Mouse (Mus musculus) lung, embryonic 14.5 days (tissue): ENCODE measurements at regions not wholly inside any gene's neighbourhood (a gene's known extent, or its start where the extent isn't known, plus 50 kb on each side); places are given as distances from the start of the nearest gene placed in this dataset.
A peak's percentile ranks its signal among the peaks of the same experiment; 100 is the strongest.

ENCODE experiments used
- ATAC-seq: fragments of 200-750 bp; cut with Nextera tagmentation; 2 replicates; pipeline ENCODE4 v1.8.0; 2017; ENCODE audit warnings: mild to moderate bottlenecking, moderate TSS enrichment, moderate library complexity; ENCODE audit not compliant: insufficient read depth
- DNase-seq: peaks from one replicate; pipeline ENCODE4 v3.0.0-alpha.2; 2015
- H3K27ac ChIP-seq: fragments of 300-500 bp; sonication (generic); 2 replicates; pipeline ENCODE4 v1.5.1; 2014; ENCODE audit warnings: low read depth, mild to moderate bottlenecking, moderate library complexity
- H3K27me3 ChIP-seq: fragments of 300-500 bp; sonication (generic); 2 replicates; pipeline ENCODE4 v1.6.1; 2014; ENCODE audit warnings: low read length, control low read depth; ENCODE audit not compliant: insufficient read depth
- H3K36me3 ChIP-seq: fragments of 300-500 bp; sonication (generic); 2 replicates; pipeline ENCODE4 v1.6.1; 2014; ENCODE audit warnings: control low read depth; ENCODE audit not compliant: insufficient read depth
- H3K4me1 ChIP-seq: fragments of 300-500 bp; sonication (generic); 2 replicates; pipeline ENCODE4 v1.6.1; 2014; ENCODE audit warnings: antibody characterized with exemption, control low read depth; ENCODE audit not compliant: insufficient read depth
- H3K4me2 ChIP-seq: fragments of 300-500 bp; sonication (generic); 2 replicates; pipeline ENCODE4 v1.6.1; 2014; ENCODE audit warnings: mild to moderate bottlenecking
- H3K4me3 ChIP-seq: fragments of 300-500 bp; sonication (generic); 2 replicates; pipeline ENCODE4 v1.5.1; 2014; ENCODE audit warnings: low read depth, low read length
- H3K9ac ChIP-seq: fragments of 300-500 bp; sonication (generic); 2 replicates; pipeline ENCODE4 v1.6.1; 2014
- H3K9me3 ChIP-seq: fragments of 300-500 bp; sonication (generic); 2 replicates; pipeline ENCODE4 v1.6.1; 2016; ENCODE audit warnings: low read depth, low read length, control low read depth
- CTCF ChIP-seq: IDR thresholded peaks from 2 replicates; pipeline ENCODE4 v1.5.1; 2016; ENCODE audit warnings: antibody characterized with exemption, low read depth
- WGBS: fragments of 180-500 bp; shearing (Covaris S2); extraction: QIAGEN DNeasy Blood & Tissue Kit; methylation state at CpG from one replicate; pipeline ENCODE4 v1.1.7; 2014; 5-methylcytosine and 5-hydroxymethylcytosine counted together

DNA sequence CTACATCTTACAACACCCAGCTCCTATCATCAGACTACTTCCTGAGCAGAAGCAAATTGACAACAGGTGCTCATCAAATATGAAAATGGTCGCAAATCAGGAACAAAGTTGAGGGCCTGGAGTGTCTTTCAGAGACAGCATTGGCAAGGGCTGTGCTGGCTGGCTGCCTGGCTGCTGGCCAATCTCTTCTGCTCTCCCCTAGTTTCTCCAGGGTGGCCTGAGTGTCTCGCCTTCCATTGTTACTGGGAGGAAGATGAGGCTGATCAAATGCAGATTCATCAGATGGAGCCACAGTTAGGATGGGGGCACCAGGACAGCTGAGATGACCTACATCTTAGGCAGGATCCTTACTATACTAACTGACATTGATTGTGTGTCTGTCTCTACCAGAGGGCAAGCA is 274.5 kb upstream of the Zfp507 start:
- H3K27me3 ChIP-seq, result no peaks in the 10 kb centered on the region
- ATAC-seq, result no peak
- no peak overlapping the region for H3K9ac ChIP-seq
- no peak for TF ChIP-seq CTCF
- peaks cover 33% of the 10 kb centered on the region for H3K4me1 ChIP-seq
- H3K9me3 ChIP-seq, result peaks cover 5% of the 10 kb centered on the region; the same call in 1 of the 2 replicates
- no peaks in the 10 kb centered on the region for H3K36me3 ChIP-seq
- peak; percentile 69 for DNase-seq
- 19% methylated on average over 2 of the region's 2 CpGs for WGBS
- no peak overlapping the region for H3K4me3 ChIP-seq
- H3K4me2 ChIP-seq, result no peak overlapping the region
- peak overlapping the region; percentile 86; the same call in 1 of the 2 replicates for H3K27ac ChIP-seq

DNA sequence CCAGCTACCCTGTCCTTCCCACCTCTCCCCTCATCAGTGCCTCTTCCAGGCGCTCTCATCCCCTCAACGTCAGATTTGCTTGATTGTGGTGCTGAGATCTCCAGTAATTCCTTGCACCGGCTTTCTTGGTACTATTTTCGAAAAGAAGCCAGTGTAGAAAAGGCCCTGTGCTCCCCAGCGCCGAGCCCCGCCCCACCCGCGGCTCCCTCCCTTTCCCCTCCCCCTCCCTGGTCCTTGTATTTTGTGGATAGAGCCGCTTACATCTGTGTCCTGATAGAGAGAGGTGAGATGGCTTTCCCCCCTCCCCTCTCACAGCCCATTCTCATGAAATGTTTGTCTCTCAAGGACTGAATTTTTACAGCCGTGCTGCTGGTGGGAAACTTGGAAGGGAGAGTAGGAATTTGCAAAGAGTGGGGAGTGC is 273.2 kb upstream of the Zfp507 start:
- 4% methylated on average over 11 of the region's 11 CpGs for WGBS
- peaks cover 36% of the 10 kb centered on the region for H3K4me1 ChIP-seq
- H3K27ac ChIP-seq, result peak overlapping the region; percentile 86
- H3K4me3 ChIP-seq, result no peak overlapping the region
- H3K9ac ChIP-seq, result no peak overlapping the region
- peak; percentile 68 for DNase-seq
- H3K36me3 ChIP-seq, result no peaks in the 10 kb centered on the region
- H3K4me2 ChIP-seq, result peak overlapping the region; percentile 37
- TF ChIP-seq CTCF, result no peak
- no peaks in the 10 kb centered on the region for H3K27me3 ChIP-seq
- peak; percentile 68 for ATAC-seq
- H3K9me3 ChIP-seq, result peaks cover 2% of the 10 kb centered on the region; the same call in 1 of the 2 replicates

DNA sequence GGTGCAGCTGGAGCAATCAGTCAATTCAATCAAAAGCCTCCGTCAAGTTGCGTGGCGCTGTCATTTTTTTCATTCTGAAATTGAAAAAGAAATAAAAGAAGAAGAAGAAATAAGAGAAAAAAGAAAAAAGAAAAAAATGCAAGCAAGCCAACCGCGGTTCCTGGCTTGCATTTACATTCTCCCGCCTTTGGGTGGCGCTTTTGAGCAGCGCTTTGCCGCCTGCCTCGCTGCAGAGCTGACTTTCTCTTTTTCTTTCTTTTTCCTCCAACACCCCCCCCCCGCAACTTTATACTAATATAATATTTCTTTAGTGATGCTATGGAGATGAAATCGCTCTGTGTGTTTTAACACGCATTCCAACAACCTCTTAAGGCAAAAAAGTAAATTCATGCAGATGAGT is 269.0 kb upstream of the Zfp507 start:
- Histone ChIP-seq H3K4me3 (peak overlapping the region; percentile 22), H3K4me2 (peak overlapping the region; percentile 58), H3K36me3 (no peaks in the 10 kb centered on the region), H3K4me1 (peaks cover 19% of the 10 kb centered on the region), H3K9me3 (no peaks in the 10 kb centered on the region), H3K27ac (no peak overlapping the region), H3K27me3 (no peaks in the 10 kb centered on the region), H3K9ac (peak overlapping the region; percentile 16; the same call in 1 of the 2 replicates)
- DNase-seq, result peak; percentile 86
- ATAC-seq, result no peak
- WGBS, result 6% methylated on average over 13 of the region's 13 CpGs
- peak; percentile 85 for TF ChIP-seq CTCF

DNA sequence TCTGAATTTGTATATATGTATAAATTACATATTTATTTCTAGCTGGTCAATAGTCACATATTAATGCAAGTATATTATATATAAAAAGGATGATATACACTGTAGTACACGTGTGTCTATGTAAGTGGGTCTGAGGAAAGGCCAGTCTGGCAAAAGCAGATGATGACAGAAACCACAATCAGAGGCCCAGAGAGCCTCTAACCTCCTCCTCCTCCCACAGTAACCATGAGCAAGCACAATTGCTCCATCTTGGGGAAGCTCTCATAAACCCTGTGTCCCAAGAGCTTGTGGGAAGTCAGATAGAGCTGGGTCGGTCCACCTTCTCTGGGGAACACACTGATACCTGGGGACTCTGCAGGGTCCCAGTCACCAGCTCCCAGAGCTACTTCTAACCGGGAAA is 263.9 kb upstream of the Zfp507 start:
- H3K36me3 ChIP-seq, result no peaks in the 10 kb centered on the region
- WGBS, result 66% methylated on average over 3 of the region's 3 CpGs
- no peak for ATAC-seq
- H3K4me1 ChIP-seq, result no peaks in the 10 kb centered on the region
- no peak overlapping the region for H3K4me2 ChIP-seq
- no peak overlapping the region for H3K9ac ChIP-seq
- TF ChIP-seq CTCF, result no peak
- H3K9me3 ChIP-seq, result no peaks in the 10 kb centered on the region
- H3K27me3 ChIP-seq, result no peaks in the 10 kb centered on the region
- no peak overlapping the region for H3K27ac ChIP-seq
- no peak for DNase-seq
- H3K4me3 ChIP-seq, result no peak overlapping the region

DNA sequence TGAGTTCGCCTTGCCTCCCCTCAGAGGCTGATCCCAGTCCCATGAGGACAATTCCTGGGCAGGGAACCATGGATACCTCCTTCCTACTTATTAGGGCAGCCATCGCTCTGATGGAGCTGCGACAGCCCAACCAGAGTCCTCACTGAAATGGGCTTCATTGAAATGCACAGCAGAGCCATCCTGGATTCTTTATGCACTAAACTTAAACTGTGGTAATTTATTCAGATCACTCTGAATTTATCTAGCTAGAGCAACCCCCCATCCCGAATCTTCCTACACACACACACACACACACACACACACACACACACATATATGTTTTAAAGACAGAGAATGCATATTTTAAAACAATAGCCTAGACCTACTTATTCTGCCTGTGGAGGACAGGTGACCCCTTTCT is 258.9 kb upstream of the Zfp507 start:
- TF ChIP-seq CTCF, result no peak
- ATAC-seq (no peak), DNase-seq (no peak)
- WGBS, result 87% methylated on average over 4 of the region's 4 CpGs
- H3K36me3 ChIP-seq, result no peaks in the 10 kb centered on the region
- H3K9me3 ChIP-seq, result no peaks in the 10 kb centered on the region
- no peaks in the 10 kb centered on the region for H3K27me3 ChIP-seq
- no peak overlapping the region for H3K27ac ChIP-seq
- no peak overlapping the region for H3K9ac ChIP-seq
- H3K4me1 ChIP-seq, result no peaks in the 10 kb centered on the region
- H3K4me3 ChIP-seq, result no peak overlapping the region
- H3K4me2 ChIP-seq, result no peak overlapping the region

DNA sequence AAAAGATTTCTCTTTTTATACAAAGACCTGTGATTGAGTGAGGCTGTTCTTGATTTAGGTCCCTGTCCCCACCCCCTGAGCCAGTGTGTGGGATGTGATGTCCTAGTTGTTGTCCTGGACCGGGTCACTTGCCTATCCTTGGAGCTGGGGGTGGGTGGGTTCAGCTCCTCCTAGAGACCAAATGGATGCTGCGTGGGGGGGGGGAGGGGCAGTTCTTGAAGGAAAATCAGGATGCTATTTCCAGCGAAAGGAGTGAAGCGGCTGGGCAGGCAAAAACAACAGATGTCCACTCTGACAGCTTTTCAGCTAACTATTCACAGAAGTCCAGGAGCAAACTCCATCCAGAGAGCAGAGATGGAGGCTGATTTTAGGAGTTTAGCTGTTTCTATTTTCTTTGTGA is 257.6 kb upstream of the Zfp507 start:
- H3K9ac ChIP-seq, result no peak overlapping the region
- ATAC-seq, result no peak
- H3K9me3 ChIP-seq, result no peaks in the 10 kb centered on the region
- no peak overlapping the region for H3K4me2 ChIP-seq
- H3K4me1 ChIP-seq, result no peaks in the 10 kb centered on the region
- WGBS, result 57% methylated on average over 4 of the region's 4 CpGs
- H3K27me3 ChIP-seq, result no peaks in the 10 kb centered on the region
- TF ChIP-seq CTCF, result no peak
- H3K27ac ChIP-seq, result no peak overlapping the region
- DNase-seq, result no peak
- H3K36me3 ChIP-seq, result no peaks in the 10 kb centered on the region
- H3K4me3 ChIP-seq, result no peak overlapping the region

DNA sequence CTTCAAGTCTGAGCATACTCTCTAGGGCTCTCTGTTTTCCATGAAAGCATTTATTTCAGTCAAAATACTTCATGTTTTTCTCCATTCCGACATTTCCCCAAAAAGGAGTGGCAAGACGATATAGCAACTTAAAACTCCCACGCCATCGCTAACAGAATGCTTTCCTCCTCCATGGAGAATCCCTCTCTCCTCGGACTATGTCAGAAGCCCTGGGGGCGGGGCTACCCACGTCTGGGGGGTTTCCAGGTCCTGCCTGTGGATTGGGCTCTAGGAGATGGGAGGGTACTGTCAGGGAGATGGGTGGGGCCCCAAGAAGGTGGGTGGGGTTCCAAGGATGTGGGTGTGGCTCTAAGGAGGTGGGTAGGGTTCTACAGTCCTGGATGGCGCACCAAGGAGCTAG is 243.2 kb upstream of the Zfp507 start:
- no peak for TF ChIP-seq CTCF
- ATAC-seq, result no peak
- Histone ChIP-seq H3K36me3 (no peaks in the 10 kb centered on the region), H3K9me3 (no peaks in the 10 kb centered on the region), H3K9ac (no peak overlapping the region), H3K27me3 (no peaks in the 10 kb centered on the region), H3K4me1 (no peaks in the 10 kb centered on the region), H3K27ac (no peak overlapping the region), H3K4me2 (no peak overlapping the region), H3K4me3 (no peak overlapping the region)
- no peak for DNase-seq
- 77% methylated on average over 8 of the region's 8 CpGs for WGBS

DNA sequence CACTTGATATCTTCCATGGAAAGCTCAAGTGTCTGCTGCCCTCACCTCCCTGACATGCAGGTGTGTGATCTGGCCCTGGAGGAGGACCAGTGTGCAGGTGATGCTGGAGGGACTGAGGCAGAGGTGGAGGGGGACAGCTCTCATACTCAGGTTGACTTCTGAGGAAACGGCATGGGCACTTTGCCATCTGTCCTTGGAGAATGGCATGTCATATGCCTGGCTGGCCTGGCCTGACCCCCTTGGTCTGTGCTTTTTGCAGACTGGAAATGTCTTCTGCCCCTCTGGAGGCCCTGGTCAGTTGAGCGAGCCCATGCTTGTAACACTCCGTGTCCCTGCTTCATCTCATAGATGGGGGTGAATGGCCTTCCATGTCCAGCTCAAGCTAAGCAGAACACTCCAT is 229.1 kb upstream of the Zfp507 start:
- DNase-seq, result no peak
- H3K27ac ChIP-seq, result no peak overlapping the region
- WGBS, result 92% methylated on average over 3 of the region's 3 CpGs
- ATAC-seq, result no peak
- H3K4me2 ChIP-seq, result no peak overlapping the region
- no peaks in the 10 kb centered on the region for H3K9me3 ChIP-seq
- H3K27me3 ChIP-seq, result no peaks in the 10 kb centered on the region
- H3K36me3 ChIP-seq, result no peaks in the 10 kb centered on the region
- H3K4me1 ChIP-seq, result no peaks in the 10 kb centered on the region
- H3K4me3 ChIP-seq, result no peak overlapping the region
- no peak overlapping the region for H3K9ac ChIP-seq
- TF ChIP-seq CTCF, result no peak
